Mouse (Mus musculus): ENCODE data around the gene Ttc28. TPM values are rescaled to one million over a fixed set of nuclear protein-coding genes. Genes with fewer than 3 reads are reported as not detected.
A peak's percentile ranks its signal among the peaks of the same experiment; 100 is the strongest.
"Not testable (repeated sequence)": the region's sequence is repeated elsewhere in the genome, so short reads cannot be mapped to it uniquely, and the experiment has no call there.

Gene Ttc28
- polyA plus RNA-seq, 1 experiment from 2014 or later, result 42.8 TPM

- peak; percentile 46; the same call in 1 of the 2 replicates for ATAC-seq (replicated peaks)
- 0 out of 2 replicates have a peak overlapping the region, but pooled peaks have one; percentile 10 for H3K4me2 ChIP-seq (replicated peaks)
- no peak overlapping the region for H3K4me3 ChIP-seq
- WGBS, result 49% methylated on average over 13 of the region's 13 CpGs
- peak overlapping the region; percentile 71 for H3K27ac ChIP-seq (replicated peaks)
- peaks cover 5% of the 10 kb centered on the region; the same call in 1 of the 2 replicates for H3K4me1 ChIP-seq
- no peak overlapping the region for H3K9ac ChIP-seq (replicated peaks)
- no peaks in the 10 kb centered on the region for H3K36me3 ChIP-seq
- no peaks in the 10 kb centered on the region for H3K9me3 ChIP-seq
- no peaks in the 10 kb centered on the region for H3K27me3 ChIP-seq
Observed at GRCm38 (mm10) chr5:110859013-110859650, 20.5 kb upstream of the Ttc28 start.

- H3K27me3 ChIP-seq, result no peaks in the 10 kb centered on the region
- no peak overlapping the region for H3K27ac ChIP-seq (replicated peaks)
- no peak for ATAC-seq (replicated peaks)
- no peaks in the 10 kb centered on the region for H3K9me3 ChIP-seq
- peaks cover 5% of the 10 kb centered on the region; the same call in 1 of the 2 replicates for H3K4me1 ChIP-seq
- no peak overlapping the region for H3K9ac ChIP-seq (replicated peaks)
- 75% methylated on average over 5 of the region's 5 CpGs for WGBS
- H3K4me2 ChIP-seq (replicated peaks), result no peak overlapping the region
- no peaks in the 10 kb centered on the region for H3K36me3 ChIP-seq
- no peak overlapping the region for H3K4me3 ChIP-seq
Observed at GRCm38 (mm10) chr5:110860445-110860844, 19.2 kb upstream of the Ttc28 start.

- Histone ChIP-seq H3K27ac (replicated peaks) (peak overlapping the region; percentile 27), H3K4me1 (peaks cover 37% of the 10 kb centered on the region), H3K9me3 (no peaks in the 10 kb centered on the region), H3K27me3 (no peaks in the 10 kb centered on the region), H3K9ac (replicated peaks) (no peak overlapping the region), H3K36me3 (no peaks in the 10 kb centered on the region), H3K4me2 (replicated peaks) (no peak overlapping the region), H3K4me3 (no peak overlapping the region)
- no peak for ATAC-seq (replicated peaks)
- WGBS, result 33% methylated on average over 4 of the region's 4 CpGs
Observed at GRCm38 (mm10) chr5:110868460-110868859, 11.1 kb upstream of the Ttc28 start.

GRCm38 (mm10) chr5:110869242-110869669, 10.3 kb upstream of the Ttc28 start:
- H3K4me3 ChIP-seq, result no peak overlapping the region
- H3K9me3 ChIP-seq, result no peaks in the 10 kb centered on the region
- no peaks in the 10 kb centered on the region for H3K36me3 ChIP-seq
- peaks cover 41% of the 10 kb centered on the region for H3K4me1 ChIP-seq
- H3K27me3 ChIP-seq, result no peaks in the 10 kb centered on the region
- no peak overlapping the region for H3K9ac ChIP-seq (replicated peaks)
- WGBS, result 10% methylated on average over 8 of the region's 8 CpGs
- H3K4me2 ChIP-seq (replicated peaks), result no peak overlapping the region
- ATAC-seq (replicated peaks), result no peak
- H3K27ac ChIP-seq (replicated peaks), result peak overlapping the region; percentile 27

GRCm38 (mm10) chr5:110873160-110873559, 6.4 kb upstream of the Ttc28 start:
- ATAC-seq (replicated peaks), result 0 out of 2 replicates have a peak, but pooled peaks have one; percentile 46
- Histone ChIP-seq H3K27ac (replicated peaks) (peak overlapping the region; percentile 39), H3K4me3 (no peak overlapping the region), H3K27me3 (no peaks in the 10 kb centered on the region), H3K4me1 (peaks cover 47% of the 10 kb centered on the region), H3K4me2 (replicated peaks) (no peak overlapping the region), H3K9ac (replicated peaks) (no peak overlapping the region), H3K36me3 (no peaks in the 10 kb centered on the region), H3K9me3 (no peaks in the 10 kb centered on the region)
- WGBS, result 35% methylated on average over 6 of the region's 6 CpGs

GRCm38 (mm10) chr5:110874711-110875110, 4.9 kb upstream of the Ttc28 start:
- H3K27ac ChIP-seq (replicated peaks), result no peak overlapping the region
- no peak for ATAC-seq (replicated peaks)
- peaks cover 39% of the 10 kb centered on the region for H3K4me1 ChIP-seq
- no peak overlapping the region for H3K4me2 ChIP-seq (replicated peaks)
- no peak overlapping the region for H3K4me3 ChIP-seq
- H3K36me3 ChIP-seq, result no peaks in the 10 kb centered on the region
- H3K27me3 ChIP-seq, result no peaks in the 10 kb centered on the region
- no peaks in the 10 kb centered on the region for H3K9me3 ChIP-seq
- H3K9ac ChIP-seq (replicated peaks), result 0 out of 2 replicates have a peak overlapping the region, but pooled peaks have one; percentile 3

GRCm38 (mm10) chr5:110875286-110875685, 4.3 kb upstream of the Ttc28 start:
- 95% methylated on average over 1 of the region's 1 CpGs for WGBS
- no peaks in the 10 kb centered on the region for H3K36me3 ChIP-seq

GRCm38 (mm10) chr5:110877666-110878505, 1.7 kb upstream of the Ttc28 start:
- Histone ChIP-seq H3K27me3 (no peaks in the 10 kb centered on the region), H3K4me2 (replicated peaks) (no peak overlapping the region), H3K4me3 (no peak overlapping the region), H3K4me1 (peaks cover 34% of the 10 kb centered on the region), H3K9me3 (no peaks in the 10 kb centered on the region), H3K9ac (replicated peaks) (no peak overlapping the region), H3K27ac (replicated peaks) (no peak overlapping the region), H3K36me3 (no peaks in the 10 kb centered on the region)
- WGBS, result 58% methylated on average over 5 of the region's 5 CpGs
- no peak for ATAC-seq (replicated peaks)

More at GRCm38 (mm10) chr5:110875286-110875685, 4.3 kb upstream of the Ttc28 start:
- Histone ChIP-seq H3K9me3 (no peaks in the 10 kb centered on the region), H3K27ac (replicated peaks) (no peak overlapping the region), H3K4me1 (peaks cover 38% of the 10 kb centered on the region), H3K4me2 (replicated peaks) (no peak overlapping the region), H3K27me3 (no peaks in the 10 kb centered on the region), H3K4me3 (no peak overlapping the region), H3K9ac (replicated peaks) (no peak overlapping the region)
- ATAC-seq (replicated peaks), result no peak

GRCm38 (mm10) chr5:110878526-110878925, 1.1 kb upstream of the Ttc28 start:
- H3K4me3 ChIP-seq; H3K36me3 ChIP-seq; H3K27ac ChIP-seq (replicated peaks); H3K9ac ChIP-seq (replicated peaks); H3K9me3 ChIP-seq; ATAC-seq (replicated peaks); H3K4me2 ChIP-seq (replicated peaks); H3K27me3 ChIP-seq: not testable (repeated sequence)
- H3K4me1 ChIP-seq, result peaks cover 27% of the 10 kb centered on the region
- WGBS, result 100% methylated on average over 1 of the region's 1 CpGs

- peak overlapping the region; percentile 86 for H3K27ac ChIP-seq (replicated peaks)
- H3K4me3 ChIP-seq, result peak overlapping the region; percentile 93
- 64% methylated on average over 7 of the region's 7 CpGs for WGBS
- H3K4me2 ChIP-seq (replicated peaks), result peak overlapping the region; percentile 77
- H3K9ac ChIP-seq (replicated peaks), result peak overlapping the region; percentile 90
- H3K27me3 ChIP-seq, result no peaks in the 10 kb centered on the region
- ATAC-seq (replicated peaks), result no peak; the same call in 1 of the 2 replicates
- H3K36me3 ChIP-seq, result no peaks in the 10 kb centered on the region
- no peaks in the 10 kb centered on the region for H3K9me3 ChIP-seq
- H3K4me1 ChIP-seq, result peaks cover 25% of the 10 kb centered on the region
Observed at GRCm38 (mm10) chr5:110879042-110879441, 561 bp upstream of the Ttc28 start.

GRCm38 (mm10) chr5:110888596-110888995, 9.0 kb downstream of the Ttc28 start:
- Histone ChIP-seq H3K4me1 (no peaks in the 10 kb centered on the region), H3K4me3 (no peak overlapping the region), H3K36me3 (peaks cover 15% of the 10 kb centered on the region), H3K9me3 (no peaks in the 10 kb centered on the region), H3K9ac (replicated peaks) (no peak overlapping the region), H3K27me3 (no peaks in the 10 kb centered on the region), H3K27ac (replicated peaks) (no peak overlapping the region), H3K4me2 (replicated peaks) (no peak overlapping the region)
- WGBS, result 89% methylated on average over 4 of the region's 4 CpGs
- no peak for ATAC-seq (replicated peaks)

- Histone ChIP-seq H3K27me3 (no peaks in the 10 kb centered on the region), H3K9me3 (no peaks in the 10 kb centered on the region), H3K9ac (replicated peaks) (no peak overlapping the region), H3K4me2 (replicated peaks) (no peak overlapping the region), H3K4me3 (no peak overlapping the region), H3K4me1 (no peaks in the 10 kb centered on the region), H3K27ac (replicated peaks) (no peak overlapping the region), H3K36me3 (peaks cover 27% of the 10 kb centered on the region)
- no peak for ATAC-seq (replicated peaks)
- WGBS, result 86% methylated on average over 1 of the region's 1 CpGs
Observed at GRCm38 (mm10) chr5:110889945-110890344, 10.3 kb downstream of the Ttc28 start.

Data from forebrain, embryonic 15.5 days (tissue).